Mouse (Mus musculus): Measurements from ENCODE around the gene Rag1.

The Rag1 gene

DNA sequence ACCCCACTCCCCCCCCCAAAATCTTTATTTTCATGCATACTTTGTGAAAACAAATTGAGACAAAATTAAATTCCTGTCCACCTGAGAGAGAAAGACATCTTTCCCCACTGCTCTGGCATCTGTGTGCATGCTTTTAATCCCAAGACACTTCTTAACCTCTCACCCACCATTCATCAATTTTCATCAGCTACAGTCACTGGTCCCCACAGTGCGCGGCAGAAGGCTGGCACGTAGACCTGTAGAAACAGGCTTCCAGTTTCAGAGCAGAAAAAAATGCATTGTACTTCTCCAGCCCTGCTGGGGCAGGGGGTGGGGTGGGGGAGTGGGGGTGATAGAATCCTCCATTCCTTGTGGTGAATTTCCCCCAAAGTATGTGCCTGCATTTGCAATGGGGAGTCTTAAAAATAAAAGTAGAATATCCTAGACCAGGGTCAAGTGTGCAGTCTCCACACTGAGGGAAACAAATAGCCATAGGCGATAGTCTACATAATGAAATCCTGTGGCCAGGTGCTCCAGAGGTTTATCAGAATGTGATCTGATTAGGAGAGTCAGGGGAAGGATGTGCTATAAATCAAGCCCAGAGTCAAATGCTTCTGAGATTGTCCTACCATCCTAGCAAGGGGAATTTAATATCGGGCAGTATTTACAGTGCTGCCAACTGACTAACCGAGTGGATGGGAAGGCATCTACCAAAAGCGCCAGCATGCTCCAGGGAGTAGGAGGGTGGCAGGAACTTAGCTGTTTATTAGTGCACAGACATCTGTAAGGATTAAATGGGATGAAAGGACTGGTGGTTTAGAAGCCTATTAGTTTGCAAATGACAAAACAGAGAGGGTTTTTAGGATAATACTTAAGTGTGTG is 10.1 kb downstream of the Rag1 start:
- in situ Hi-C loops (cut with MboI) = no loop called here

DNA sequence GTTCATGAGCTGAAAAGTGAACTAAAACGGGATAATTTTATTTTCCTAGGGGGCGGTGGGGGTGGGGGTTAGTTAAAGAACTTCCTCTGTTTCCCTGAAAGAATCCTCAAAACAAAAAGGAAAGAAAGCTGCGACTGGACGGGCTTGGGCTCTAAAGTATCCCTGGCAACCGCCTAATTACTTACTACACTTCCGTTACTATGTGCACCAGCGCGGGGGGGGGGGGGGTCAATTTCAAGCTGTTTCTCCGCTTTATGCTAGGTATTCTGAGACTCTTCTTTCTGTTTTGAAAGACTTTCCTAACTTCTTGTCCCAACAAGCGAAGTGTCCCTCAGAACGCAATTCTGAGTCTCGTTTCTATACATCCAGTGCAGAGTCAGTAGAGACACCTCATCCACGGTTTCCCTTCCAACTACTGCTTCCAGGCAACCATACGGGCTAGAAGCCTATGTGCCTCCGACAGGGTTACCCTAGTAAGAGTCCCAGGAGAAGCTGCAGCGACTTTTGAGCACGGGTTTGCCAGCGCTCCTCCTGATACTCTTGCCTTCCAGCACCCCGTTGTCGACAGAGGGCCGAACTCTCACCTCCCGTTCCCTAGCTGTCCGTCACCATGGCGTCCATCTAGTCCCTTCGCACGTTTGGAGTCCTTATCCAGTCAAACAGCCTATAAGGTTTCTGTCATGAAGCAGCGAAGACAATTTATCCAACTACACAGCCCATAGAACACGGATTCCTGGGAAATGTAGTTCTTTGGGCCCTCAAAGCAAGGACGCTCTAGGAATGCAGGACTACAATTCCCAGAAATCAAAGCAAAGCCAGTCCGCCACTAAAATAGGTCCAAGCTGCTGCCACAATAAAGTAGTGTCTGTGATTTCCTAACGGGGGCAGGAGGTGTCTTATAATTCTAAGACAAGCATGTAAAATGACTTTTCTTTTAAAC is 20.7 kb downstream of the Rag1 start:
- in situ Hi-C loops (cut with MboI) = no loop called here

DNA sequence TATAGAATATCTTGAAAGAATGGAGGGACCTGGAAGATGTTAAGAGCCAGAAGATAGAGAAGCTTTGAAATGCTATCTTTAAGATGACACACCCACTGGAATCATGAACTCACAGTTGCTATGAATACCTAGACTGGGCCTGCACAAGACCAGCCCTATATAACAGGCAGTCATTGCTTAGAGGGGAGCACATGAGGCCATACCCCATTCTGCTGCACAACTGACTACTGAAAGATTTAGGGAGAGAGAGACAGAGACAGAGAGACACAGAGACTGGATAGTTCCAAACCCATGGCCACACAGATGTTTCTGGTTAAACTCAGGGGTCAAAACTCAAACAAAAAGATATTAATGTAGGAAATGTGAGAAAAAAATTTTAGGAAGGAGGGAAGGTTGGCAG is 22.1 kb downstream of the Rag1 start:
- in situ Hi-C loops (cut with MboI) = no loop called here

DNA sequence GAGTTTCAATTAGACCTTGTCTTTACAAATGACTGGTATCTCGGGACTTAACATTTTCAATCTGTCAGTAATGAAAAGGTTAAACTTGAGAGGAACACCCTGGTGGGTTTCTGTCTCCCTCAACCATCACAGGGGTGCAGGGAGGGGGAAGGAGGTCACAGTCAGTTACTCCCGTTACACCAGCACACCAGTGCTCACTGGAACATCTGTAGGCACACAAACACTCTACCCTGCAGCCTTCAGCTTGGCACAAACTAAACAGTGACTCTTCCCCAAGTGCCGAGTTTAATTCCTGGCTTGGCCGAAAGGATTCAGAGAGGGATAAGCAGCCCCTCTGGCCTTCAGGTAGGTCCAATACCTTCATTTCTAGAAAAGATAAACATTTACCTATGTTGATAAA is 24.8 kb downstream of the Rag1 start, which contains the start of gene Rag2:
Gene Rag2 (plus strand): TSS at position 193 of the 400 bp plus-strand sequence.
- in situ Hi-C loops (cut with MboI) = no loop called here

DNA sequence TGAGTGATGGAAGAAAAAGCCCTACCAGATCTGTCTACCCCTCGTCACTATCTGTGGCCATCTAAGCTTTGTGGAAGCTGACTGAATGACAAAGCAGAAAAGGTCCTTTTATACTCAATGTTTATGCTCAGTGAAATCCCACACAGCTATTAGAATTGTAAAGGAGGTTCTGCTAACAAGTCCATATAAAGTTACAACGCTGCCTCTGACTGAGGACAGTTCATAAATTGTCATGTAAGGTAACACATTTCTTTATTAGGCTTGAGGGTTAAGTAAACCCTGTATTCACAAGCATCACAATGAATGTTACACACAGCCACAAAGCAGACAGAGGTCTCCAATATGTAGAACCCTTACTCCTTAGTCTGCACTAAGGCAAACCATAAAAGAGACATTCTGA is 25.3 kb downstream of the Rag1 start:
- in situ Hi-C loops (cut with MboI) = no loop called here

DNA sequence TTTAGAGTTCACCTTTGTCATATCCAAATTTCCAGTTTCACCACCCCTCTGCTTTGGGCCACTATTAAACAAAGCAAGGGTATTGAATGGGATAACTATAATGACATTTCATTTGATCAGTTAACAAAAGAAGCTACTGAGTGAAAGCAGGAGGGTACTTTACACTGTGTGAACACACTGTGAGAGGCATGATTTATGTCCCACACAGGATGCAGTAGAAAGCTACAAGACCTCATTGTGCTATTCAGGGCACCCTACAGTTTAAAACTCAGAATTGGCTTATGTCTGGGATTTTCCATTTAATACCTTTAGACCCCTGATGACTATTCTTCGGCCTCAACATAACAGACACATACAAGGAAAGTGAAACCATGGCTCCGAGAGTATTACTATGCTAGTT is 26.3 kb downstream of the Rag1 start:
- in situ Hi-C loops (cut with MboI) = no loop called here

DNA sequence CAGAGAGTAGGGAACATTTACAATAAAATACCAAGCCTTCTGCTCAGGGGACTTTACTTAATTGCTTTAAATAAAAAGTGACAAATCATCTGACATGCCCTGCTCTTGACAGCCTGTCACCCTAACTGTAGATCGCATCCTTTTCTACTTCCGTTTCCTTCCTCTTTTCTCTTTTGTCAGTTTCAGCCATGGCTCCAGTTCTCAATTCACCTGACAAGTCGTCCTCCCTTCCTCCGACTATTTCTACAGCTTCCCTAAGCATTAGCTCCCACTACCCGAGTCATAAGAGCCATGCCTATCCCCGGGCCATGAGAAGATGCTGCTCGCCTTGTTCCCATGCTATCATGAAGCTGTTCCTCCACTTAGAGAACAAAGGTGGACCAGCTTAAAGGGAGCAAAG is 27.7 kb downstream of the Rag1 start:
- in situ Hi-C loops (cut with MboI) = no loop called here

DNA sequence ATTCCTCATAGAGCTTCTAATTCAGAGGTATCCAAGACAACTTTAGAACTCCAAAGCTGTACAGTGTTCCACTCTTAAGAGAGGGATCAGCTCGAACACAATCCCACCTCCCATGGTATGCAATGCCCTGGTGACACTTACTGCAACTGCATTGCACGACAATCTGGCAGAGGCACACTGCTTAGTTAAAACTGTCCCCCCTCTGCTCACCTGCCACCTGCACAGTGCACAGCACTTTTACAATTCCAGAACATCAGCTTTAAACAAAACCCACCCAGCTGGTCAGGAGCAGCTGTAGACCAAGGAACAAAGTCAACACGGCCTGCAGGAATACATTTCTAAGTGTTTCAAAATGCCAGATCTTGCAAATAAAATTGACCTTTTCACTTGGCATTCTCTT is 28.4 kb downstream of the Rag1 start:
- in situ Hi-C loops (cut with MboI) = no loop called here

DNA sequence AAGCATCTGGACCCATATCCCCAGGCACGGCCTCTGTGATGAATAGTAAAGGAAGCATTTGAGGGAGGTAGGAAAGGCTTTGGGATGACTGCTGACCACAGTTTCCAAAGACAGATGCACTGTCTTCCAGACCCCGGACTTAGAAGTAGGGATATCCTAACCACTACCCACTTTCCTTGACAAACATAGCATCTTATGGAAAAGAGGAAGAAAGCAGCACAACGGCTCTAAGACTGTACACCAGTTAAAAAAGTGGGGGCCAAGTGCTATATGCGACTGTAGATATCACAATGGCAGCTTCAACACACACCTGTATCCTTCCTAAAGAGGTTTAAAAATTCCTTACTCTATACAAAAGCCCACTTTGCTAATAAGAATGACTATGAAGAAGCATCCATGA is 30.9 kb downstream of the Rag1 start:
- in situ Hi-C loops (cut with MboI) = no loop called here

DNA sequence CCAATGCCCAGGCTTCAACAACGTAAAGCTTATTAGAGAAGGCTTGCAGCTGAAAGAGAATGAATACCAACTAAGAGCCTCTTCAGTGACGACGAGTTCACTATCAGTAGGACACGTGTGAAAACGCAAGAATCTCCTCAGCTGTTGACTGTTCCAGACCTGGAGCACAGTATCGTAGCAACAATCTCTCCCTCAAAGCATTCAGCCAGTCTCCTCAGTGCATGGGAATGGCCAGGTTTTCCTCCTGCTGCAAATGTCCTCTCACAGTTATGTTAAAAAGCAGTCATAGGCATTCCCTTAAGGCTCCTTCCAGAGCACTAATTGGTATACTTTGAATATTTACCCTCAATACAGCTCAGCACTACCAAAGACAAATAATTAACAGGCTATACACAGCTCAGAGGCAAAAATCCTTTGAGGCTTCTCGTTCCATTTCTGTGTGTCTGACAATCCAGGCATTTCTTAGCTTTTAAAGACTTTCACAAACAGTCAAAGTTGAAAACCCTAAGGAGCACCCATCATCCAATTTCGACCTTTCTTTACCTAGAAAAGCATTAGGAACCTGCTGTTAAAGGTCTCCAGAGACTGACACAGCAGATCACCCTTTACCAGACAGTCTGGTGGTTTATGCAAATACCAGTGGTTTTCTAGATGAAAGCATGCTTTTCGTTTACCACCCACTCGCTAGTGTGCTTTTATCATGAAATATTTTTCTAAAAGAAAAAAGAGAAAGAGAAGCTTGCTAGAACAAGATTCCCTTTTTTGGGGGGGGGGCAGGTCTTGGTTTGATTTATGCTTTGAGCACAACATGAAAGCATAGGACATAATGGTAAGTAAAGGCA is 33.6 kb downstream of the Rag1 start:
- in situ Hi-C loops (cut with MboI) = no loop called here

DNA sequence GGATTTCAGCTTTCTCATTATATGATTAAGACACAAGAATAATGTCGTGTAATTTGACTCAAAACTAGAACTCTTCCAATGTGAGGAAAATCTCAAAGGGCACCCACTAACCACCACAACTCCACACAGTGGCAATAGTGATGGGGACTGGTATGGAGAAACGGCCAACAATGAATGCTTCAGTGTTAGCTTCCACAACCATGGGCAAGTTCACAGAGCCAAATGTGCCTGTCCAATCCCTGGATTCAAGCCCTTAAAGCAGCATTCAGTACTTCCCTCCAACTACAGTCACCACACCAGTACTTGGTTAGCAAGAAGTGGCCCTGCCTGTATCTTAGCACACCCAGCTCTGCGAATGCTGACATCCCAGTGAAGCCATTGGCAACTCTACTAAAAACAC is 38.4 kb downstream of the Rag1 start:
- in situ Hi-C loops (cut with MboI) = no loop called here

DNA sequence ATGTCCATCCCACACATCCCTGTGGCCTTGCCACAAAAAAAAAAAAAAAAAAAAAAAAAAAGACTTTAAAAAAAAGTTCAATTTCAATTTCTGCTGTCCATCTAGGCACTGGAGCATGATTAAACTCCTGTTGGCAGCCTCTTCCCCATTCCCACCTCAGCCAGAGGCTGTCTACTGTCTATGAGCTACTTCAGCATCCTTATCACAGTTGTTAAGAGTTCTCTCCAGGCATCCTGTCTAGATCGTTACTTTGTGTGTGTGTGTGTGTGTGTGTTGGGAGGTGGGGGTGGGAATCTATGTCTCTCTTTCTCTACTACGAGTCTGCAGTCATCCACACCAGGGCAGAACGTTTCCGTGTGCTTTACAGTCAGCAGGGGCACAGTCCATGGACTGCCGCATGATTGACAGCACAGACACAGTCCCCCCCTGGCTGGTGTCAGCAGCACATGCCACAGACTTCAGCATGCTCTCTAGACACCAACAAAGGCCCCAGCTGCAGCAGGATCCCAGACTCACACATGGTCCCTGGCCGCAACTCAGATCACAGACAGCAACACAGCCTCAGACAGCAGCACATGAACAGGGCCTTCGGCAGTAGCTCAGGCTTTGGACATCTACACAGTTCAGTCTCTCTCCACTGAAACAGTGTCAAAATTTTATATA is 40.9 kb downstream of the Rag1 start:
- in situ Hi-C loops (cut with MboI) = no loop called here

DNA sequence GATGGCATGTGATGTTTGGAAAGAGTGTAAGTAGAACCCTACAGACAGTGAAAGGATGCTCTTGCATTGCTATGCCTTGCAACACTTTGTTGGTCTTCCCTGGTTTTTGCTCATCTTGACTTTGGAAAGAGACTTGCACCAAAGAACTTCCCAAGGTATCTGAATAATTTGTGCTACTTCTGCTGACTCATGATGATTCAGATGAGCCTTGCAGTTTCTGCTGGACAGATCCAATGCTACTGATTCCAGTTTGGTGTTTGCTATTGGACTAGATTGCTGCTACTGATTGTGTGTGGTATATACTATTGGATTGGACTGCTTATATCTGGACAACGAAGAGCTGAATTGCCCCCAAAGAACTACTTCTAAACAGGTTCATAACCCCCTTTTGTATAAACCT is 46.2 kb downstream of the Rag1 start:
- in situ Hi-C loops (cut with MboI) = no loop called here

DNA sequence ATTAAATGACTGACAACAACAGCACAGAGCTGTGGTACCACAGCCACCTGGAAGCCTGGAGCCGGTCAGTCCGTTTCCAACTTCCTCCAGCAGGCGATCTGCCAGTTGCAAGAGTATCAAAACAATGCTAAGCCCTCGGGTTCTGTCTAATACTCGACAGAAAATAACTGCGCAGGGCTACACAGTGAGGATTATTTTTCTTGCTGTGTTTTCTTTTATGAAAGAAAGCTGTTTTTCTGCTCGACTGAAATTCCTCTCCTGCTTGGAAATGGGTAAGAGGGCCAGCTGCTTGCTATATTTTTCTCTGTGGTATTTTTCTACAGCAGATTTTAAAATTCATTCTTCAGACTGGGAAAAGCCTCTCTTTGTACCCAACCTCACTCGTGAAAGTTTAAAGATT is 48.6 kb downstream of the Rag1 start:
- in situ Hi-C loops (cut with MboI) = no loop called here

DNA sequence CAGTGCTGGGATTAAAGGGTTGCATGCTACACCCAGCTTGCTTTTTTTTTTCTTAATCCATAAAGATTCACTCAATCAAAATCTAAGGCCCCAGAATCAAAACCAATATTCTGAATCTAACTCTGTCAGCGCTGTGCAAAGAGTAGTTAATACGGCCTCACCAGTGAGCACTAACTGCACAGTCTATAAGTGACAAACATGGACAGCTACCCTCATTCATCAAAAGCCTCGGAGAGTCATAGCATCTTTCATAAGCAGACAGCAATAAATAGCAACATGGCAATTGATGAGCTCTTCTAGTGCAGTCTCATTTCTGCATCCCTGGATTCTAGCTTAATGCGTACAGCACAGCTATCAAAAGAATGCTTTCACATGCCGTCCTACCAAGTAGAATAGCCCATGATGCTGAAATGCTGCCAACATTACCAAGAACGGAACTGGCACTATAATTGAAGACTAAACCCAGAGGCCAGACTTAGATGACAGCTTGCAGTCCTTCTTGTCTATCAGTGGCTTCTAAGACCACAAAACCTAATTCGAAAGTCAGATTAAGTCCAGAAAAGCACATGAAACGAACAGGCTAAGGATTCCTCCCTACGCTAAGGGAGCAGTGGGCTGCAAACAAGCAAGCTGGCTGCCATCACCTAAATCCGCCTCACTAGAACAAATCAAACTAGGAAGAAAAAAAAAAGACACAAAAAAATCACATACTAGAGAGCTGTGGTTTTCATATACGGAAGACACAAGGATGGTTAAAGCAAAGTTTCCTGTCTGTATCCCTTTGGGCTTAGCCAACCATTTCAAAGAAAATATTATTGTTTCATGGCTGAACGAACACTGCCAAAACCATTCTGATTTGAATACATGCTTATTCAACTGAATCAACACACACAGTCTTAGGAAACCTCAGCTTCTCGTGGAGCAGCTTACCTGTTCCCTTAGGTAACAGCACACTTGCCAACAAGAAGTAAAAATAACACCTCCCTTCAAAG is 50.8 kb downstream of the Rag1 start:
- in situ Hi-C loops (cut with MboI) = no loop called here

DNA sequence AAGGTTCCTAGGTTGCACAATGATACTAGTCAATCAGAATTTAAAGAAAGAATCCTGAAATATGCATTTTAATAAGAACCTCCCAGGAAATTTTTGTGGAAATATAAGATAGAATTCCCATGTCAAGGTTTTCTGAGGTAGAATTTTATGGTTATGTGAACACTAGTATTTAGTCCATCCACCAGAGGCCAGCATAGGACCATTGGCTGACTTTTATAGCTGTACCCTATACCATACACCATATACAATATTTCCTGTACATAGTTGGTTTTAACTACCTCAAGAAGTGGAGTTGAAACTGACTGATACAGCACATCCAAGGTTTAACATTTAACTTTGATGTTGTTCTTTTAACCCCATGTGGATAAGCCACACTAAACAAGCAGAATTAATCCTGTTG is 52.1 kb downstream of the Rag1 start:
- in situ Hi-C loops (cut with MboI) = no loop called here

DNA sequence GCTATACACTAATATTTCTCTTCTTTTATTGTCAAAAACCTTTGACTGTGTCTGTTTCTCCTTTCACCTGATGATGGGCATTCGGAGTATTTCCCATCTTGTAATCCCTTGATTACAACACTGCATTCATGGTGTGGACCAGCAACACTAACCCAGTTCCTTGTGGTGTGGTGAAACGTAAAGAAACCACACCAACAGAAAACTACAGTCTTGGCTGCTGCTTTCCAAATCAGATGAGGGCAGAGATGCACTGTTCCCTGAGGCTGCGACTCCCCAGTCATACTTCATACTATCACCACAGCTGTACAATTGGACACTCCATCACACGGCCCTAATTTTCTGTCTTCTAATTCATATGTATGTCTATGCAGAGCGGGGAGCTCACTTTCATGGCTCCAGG is 54.6 kb downstream of the Rag1 start:
- in situ Hi-C loops (cut with MboI) = no loop called here

DNA sequence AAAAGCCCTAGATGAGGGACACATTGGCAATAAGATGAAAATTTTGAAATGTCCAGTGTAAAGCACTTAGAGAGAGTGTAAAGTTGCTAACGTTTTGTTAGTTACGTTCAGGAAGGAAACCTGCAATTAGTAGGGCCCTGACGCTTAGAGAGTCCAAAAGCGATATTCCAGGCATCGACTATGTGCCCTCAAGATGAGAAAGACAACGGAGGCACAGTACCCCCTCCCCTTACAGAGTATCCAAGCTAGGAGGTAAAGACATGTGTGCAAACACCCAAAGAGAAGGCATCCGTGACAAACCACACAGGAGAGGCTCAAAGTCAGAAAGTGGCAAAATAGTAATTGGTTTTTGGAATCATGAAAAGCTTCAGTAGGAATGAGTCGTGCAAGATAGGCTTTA is 56.4 kb downstream of the Rag1 start:
- in situ Hi-C loops (cut with MboI) = no loop called here

DNA sequence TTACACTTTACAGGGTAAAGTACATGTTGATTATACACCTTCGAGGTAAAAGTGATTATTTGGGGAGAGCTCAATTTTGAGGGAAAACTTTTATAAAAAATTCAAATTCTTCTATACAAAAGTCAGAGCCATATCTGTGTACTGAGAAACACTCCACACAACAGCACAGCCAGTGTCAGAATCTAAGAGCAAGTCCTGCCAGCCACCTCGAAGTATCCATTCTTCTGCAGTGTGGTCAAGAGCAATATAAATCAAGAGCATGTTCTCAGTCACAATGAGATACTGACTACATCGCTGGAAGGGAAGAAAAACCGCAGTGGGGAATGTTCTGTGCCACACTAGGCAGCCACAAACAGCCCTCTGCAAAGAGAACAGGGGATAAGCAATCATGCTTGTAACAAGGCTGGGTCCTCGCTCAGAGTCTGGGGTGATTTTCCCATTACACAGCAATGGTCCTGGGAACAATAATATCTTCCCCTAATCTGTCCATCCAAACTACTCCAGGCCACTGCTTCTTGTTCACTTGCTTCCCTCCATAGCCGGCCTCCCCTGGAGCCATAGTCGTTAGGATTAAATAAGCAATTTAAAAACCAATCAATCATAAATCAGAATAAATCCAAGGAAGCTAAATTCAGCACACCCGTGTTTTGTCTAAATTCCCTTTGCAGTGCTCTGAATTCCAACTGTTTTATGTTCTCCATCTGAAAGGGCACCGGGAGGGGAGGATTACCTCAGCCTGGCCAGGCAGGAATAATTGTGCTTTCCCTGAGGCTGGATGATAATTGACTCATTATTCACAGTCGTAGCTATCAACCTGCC is 57.1 kb downstream of the Rag1 start:
- in situ Hi-C loops (cut with MboI) = no loop called here
